Mouse (Mus musculus) layer of hippocampus, adult 8-10 months (tissue): Measurements from ENCODE around the gene Mgat4c. TPM values are rescaled to one million over a fixed set of nuclear protein-coding genes. Genes with fewer than 3 reads are reported as not detected.
"Not testable (repeated sequence)": the region's sequence is repeated elsewhere in the genome, so short reads cannot be mapped to it uniquely, and the experiment has no call there.

Source experiments
- DNase-seq, 2 experiments: peaks; one replicate each; pipeline ENCODE4 v3.0.0; 2022; ENCODE audit warnings: low spot score in 2 of 2
- total RNA-seq, 4 experiments: library from RNA; stranded (reverse); gene quantifications; 2 replicates each; pipeline ENCODE4 v1.2.4; 2022

Mgat4c gene
- total RNA-seq, 4 experiments from 2014 or later = 19.6 to 25.3 (median 23.2) TPM

DNA sequence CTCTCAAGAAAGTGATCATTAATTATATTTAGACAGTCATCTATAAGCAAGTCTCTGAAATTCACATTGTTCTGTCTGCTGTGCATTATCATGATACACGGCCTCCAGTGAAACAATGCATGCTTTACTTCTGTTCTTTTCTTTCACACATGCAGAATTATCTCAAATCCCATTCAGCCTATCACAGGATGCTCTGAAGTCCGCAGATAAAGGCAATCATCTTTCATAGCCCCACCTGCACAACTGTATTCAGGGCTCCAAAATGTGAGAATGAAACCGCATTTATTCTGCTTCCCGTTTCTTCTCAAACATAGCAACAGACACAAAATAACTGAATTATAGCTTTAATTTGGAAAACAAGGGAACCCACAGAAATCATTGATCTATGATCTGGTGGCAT is 446.1 kb downstream of the Mgat4c start:
- no peak for DNase-seq

DNA sequence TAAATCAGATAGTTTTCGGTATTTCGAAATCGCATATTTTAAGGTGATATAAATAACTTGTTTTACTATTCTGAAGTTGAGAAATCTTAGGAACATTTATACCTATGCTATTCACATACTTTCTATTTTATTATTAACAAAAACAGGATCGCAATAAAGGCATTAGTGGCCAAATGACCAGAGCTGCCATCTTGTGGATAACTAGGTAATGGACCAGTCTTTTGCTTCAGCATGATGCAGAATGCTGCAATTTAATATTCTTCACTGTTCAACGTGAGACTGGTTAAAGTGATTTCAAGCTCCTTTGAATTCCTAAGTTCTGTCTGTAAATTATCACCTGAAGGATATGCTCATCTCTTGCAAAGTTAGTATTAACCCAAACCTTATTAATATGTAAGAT is 473.6 kb downstream of the Mgat4c start:
- no peak for DNase-seq

DNA sequence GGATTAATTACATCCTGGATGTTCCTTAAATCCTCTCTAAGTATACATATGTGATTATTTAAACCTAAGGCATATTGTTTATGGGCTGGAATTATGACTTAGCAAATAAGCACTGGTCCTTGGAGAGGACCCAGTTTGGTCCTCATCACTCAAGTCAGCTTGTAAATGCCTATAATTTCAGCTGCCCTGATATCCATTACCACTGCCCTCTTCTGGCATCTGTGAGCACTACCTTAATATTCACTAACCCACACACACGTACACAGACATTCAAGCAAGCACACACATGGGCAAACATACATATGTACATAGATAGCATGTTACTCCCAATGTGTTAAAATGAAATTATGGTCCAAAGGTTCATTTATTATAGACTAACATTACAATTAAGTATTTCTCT is 474.6 kb downstream of the Mgat4c start:
- DNase-seq = no peak

DNA sequence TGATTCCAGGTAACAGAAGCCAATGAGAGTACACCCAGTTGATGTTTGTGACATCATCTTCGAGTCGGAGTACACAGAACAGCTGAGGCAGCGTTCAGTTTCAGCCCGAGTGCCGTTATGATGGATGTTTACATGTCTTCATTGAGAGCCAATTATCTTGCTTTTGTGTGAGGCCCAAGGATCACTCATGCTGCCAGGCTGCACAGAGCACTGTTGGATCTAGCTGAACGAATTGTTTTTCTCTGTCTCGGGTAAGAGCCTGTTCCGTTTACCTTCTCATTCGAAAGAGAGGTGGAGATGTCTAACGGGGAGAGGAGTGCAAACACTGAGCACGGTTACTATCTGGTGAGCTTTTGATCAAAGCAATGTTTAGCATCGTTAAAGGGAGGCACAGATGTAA is 477.5 kb downstream of the Mgat4c start:
- DNase-seq = peak; percentile 8 to 21

DNA sequence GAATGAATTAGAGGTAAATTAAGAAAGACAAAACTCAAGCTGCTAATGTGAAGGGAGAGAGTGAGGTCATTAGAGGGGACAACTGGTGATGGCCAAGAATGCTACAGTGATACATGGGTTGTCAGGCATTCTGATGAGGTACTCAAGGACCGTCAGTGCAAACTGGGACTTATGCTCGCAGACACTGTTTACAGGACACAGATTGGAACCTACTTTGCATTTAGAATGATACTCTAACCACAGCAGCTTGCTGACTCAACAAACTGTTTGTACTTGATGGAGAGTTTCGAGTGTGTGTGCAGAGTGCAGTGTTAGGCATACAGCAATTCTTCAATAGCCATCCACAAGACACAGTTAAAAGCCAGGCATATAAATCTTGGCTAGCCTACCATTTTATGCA is 503.4 kb downstream of the Mgat4c start:
- peak in 1 of 2 experiments; percentile 8 for DNase-seq

DNA sequence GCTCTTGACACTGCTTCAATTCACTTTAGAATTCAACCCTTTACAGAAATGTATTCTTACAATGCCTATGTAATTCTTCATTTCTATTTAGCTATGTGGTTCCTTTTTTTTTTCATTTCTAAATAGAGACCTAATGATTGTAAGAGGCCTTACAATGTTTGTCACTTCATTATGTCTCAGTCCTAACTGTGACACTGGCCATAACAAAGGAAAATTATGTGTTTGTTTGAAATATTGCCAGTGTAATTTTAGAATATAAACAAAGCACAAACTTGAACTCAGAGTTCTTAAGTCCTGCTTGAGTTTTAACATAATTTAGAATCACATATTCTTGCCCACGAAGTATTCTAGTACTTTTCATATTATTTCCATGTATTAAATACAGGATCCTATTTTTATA is 510.4 kb downstream of the Mgat4c start:
- DNase-seq = no peak

DNA sequence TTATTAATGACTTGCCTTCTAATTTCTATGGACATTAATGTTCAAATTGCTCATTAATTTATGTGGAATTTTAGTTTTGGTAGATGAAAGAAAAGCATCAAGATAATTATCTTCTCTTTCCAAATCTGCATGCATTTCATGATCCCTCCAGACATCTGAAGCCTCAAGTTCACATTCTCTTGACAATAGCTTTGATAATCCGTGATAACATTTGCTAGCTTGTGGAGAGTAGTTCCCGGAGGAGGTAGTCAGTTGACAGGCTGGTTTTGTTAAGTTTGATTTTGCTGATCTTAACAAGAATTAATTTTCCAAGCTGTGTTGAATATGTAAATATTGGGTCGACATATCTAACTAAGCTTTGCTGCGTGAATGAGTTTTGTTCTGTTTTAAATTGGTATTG is 515.6 kb downstream of the Mgat4c start:
- DNase-seq = no peak

DNA sequence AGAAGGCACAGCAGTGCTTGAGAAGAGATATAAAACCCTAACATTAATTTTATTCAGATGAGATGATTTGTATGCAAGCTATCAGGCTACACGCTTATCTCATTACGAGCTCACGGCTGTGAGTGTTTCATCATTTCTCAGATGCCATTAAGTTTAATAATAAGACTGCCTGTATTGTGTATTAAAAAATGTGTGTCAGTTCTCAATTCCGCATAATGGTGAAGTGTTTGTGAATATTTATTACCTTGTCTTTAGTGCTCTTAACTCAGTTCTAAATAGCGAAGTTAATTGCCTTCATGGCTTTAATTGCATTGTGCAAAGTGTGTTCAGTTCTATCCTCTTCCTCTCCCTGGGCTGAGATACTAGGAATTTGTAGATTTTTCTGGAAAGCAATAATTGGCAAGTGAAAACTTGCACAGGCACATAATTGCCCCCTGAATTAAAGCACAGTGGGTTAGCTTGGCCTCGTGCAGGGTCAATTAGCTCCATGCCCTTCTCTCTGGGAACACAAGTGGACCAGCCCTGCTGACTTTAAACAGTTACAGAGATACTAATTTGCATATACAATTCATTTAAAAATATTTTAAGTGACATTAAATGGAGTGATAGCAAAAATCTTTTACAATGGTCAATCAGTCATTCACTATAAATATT is 557.4 kb downstream of the Mgat4c start:
- no peak for DNase-seq

DNA sequence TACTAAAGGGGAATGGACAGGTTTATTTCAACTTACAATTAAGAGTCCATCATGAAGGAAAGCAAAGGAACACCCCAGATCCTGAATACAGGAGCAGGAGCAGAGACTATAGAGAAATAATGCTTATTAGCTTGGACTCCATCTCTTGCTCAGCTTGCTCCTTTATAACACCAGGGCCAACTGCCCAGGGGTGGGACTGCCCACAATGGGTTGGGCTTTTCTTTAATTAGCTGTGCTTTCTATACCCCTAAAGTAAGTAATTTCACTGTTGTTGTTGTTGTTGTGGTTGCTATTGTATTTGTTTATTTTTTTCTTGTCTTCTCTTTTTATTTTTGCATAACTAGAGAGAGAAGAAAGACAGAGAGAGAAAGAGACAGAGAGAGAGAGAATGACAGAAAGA is 562.6 kb downstream of the Mgat4c start:
- DNase-seq = no peak

DNA sequence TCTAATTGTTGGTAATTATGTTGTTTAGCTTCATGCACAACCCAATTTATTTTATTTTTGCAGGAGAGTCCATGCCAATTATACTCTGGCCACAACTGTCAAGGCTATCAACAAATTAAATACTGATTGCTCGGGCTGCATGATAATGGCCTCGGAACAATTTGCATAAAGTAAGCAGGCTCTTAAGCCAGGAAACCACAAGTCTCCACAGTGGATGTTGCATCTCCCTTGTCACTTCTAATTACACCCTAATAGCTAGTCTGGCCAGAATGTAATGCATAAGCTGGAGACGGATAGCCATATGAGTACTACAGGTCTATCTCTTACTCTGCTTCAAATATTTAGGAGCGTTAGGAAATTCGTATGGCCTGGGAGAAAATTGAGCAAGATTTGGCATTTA is 563.3 kb downstream of the Mgat4c start:
- no peak for DNase-seq

DNA sequence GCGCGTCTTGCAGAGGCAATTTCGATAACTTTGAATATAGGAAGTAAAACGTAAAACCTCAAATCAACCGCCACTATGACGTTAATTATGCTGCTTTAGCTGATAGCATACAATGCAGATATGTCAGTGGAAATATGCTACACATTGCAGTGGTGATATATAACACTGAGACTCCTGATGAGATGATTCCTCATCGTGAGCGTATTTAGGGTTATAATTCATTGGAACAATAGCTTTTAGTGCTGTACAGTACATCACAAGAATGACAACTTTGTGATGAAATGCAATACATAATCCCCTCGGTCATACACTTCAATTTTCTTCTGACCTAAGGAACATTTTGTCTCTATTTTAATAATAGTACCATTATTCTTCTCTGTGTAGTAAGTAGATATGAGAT is 564.0 kb downstream of the Mgat4c start:
- DNase-seq = no peak

DNA sequence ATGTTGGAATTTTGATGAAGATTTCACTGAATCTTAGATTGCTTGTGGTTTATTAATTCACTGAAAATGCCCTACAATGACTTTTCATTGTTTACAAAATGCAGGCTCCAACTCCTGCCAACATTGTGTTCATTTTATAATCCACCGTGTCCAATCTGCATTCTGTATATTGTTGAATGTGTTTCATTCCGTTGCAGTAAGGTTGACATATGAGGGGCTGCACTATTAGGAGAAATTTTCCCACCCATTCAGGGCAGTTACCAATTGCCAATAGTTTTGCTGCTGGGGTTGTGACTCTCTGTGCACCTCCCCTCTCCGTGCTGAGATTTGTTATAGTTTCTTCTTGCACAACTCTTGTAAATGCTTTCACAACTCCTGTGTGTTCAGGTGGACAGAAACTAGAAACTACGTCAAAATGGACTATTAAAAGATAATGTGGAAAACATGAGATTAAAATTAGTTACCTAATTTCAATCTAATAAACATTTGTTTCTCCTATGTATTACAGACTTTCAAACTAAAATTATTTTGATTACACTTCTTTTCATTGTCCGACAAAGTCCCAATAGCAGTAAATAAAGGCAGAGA is 627.7 kb downstream of the Mgat4c start:
- no peak for DNase-seq

DNA sequence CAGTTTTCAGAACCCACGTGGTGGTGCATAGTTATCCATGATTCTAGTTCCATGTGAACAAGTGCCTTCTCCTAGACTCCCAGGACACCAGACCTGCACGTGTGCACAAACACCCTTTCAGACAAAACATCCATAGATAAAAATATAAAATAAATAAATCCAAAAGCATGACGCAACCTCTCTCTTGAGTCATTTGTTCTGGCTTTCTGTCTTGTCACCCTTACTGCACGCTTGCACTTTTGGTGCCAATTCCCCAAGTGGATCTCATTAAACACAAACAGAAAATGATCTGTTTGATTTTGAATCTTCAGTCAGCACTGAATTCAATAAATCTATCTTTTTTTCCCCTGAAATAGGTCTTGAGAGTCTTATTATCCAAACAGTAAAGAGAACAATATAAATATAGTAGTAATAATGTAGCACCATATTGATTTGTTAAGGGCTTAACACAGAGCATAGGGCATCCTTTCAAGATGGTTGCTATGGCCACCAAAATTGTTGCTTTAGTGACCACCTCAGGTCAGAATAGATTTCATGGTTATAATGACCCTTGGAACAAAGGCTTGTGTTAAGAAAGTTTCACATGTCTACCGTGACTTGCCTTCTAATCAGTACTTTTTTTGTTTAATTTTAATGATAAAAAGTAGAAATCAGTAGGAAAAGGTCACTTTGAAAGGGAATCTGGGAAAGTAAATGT is 684.5 kb downstream of the Mgat4c start:
- DNase-seq = no peak

DNA sequence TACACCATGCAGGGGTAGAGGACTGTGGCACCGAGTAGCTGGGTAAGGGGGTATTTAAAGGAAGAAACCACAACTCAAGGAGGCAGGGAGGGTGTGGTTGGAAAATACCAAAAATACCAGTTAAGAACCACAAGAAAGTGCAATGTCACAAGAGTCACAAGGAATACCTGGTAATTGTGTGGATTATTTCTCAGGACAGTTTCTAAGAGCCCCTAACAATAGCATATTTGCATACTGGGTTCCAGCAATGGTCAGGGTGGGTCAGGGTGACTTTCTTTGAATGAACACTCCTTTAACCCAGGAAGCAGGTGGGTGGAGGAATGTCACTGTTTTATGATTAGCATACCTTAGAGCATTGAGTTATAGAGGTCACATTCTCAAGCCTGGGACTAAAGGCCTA is 689.3 kb downstream of the Mgat4c start:
- no peak for DNase-seq

DNA sequence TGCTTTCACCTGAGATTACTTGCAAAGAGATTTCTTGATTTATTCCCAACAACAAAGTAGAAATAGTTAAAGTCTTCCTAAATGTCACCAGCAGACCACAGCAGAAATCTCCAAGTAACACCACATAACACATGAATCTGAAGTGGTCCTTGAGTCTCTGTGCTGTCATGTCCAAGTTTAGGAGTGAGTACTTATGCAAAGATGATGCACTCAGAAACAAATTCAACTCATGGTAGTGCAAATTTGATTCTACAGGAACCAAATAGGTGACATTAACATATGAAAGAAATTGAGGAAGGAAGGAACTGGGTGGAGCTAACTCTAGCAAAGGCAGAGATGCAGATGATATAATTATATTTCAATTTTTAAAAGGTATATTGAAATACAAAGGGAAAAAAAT is 690.8 kb downstream of the Mgat4c start:
- DNase-seq = no peak

DNA sequence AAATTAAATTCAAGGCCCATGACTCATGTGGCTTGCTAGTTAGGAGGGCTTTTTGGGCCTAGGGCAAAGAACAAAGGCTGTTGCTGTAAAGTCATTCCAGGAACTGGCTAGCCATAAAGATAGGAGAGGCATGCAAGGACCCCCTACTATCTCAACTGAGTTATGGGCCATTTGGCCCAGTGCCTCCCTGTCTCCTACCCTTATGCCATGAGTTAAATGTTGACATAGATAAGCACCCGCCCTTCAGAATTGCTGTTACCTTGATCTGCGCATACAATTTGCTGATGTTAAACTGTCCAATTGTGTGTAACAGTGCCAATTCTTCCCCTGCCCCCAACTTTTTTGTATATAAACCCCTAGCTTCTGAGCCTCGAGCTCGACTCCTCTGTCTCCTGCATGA is 692.8 kb downstream of the Mgat4c start:
- no peak for DNase-seq

DNA sequence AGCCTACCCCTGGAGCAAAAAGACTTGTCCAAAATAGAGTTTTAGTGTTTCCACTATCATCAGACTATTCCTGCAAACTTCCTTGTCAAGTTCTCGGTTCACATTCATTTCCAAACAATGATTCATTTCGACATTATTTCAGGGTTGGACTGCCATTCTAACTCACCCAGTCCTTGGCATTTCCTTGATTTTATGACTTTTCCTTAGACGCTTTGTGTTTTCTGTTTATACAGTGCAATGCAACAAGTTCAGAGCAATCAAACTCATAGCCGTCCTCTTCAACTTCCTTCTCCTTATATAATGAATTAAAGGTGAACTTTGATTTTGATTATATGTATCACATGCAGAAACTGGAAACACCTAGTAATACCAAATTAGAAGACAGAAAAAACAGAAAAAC is 696.1 kb downstream of the Mgat4c start:
- DNase-seq = no peak

DNA sequence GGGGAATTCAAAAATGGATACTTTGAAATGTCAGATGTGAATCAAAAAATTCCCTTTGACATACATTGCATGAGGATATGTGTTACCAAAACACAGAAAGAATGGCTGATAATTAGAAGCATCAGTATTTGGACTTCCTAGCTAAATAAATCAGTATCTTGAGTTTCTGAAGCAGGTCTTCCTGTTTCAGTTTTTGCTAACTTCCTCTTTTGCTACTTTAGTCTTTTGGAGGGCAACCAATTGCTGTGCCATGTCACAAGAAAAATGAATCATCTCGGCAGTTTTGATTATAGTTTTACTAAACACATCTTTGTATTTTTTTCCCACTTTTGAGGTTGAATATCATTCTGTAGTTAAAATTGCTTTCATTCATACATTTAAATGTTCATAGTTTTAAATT is 707.9 kb downstream of the Mgat4c start:
- no peak for DNase-seq

DNA sequence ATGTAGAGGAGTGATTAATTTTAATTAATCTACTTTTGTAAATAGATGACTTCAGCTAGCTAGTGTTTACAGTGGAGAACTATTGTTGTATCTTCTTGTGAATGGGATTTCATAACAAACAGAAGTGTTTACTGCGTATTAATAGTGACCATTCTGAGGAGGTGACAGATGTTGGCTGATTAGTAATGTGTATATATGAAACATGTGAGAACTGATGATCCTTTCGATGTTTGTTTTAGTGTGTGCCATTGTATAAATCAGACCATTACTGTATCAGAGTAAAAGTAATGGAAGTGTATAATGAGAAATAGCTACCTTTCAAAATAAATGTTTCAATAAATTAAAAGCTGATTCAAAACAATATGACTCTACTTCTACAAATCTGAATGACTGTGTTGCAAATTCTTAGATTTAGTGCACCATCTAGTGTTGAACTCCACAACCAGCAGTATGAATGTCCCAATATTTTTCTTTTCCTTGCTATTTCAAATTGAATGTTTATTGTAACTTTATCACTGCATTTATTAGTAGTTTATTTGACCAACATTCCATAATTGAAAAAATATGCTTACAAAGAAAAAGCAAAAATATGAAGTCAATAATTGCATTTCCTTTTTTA is 736.5 kb downstream of the Mgat4c start:
- no peak for DNase-seq

DNA sequence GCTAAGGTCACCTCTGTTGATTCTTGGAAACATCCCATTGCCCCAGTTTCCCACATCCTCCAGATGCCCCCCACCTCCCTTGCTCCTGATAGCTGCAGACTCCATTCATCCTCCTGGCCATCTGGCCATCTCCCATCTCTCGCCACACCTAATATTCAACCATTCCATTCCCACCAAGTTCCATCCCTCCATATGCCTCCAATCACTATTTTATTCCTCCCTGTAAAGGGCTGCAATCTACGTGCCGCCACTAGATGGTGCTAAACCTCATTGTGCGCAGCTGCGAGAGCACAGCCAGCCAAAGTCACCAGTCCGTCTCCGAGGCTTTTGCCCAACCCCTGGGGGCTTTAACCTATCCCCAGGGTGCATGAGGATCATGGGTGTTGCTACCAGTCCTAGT is 753.8 kb downstream of the Mgat4c start:
- peak in 1 of 2 experiments; percentile 32 for DNase-seq

DNA sequence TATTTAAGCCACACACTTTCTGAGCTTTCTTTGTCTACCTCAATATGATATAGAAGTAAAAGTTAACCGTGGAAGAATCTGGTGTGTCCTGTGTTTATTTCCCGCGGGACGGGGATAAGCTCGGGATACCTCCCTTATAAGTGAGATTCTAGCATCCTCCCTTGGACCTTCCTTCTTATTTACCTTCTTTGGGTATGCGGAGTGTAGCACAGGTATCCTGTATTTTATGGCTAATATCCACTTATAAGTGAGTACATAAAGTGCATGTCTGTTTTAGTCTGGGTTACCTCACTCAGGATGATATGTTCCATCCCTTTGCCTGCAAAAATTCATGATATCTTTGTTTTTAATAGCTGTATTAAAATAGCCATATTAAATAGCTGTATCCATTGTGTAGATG is 754.2 kb downstream of the Mgat4c start:
- not testable (repeated sequence) for DNase-seq
